Mouse (Mus musculus) CD4-positive, CD25-positive, alpha-beta regulatory T cell, adult 2 months (primary cell): ENCODE measurements around the gene Ldb2.

ENCODE experiments used
- DNase-seq: peaks from one replicate; pipeline ENCODE4 v3.0.0-alpha.2; 2012; ENCODE audit warnings: low read depth, low spot score

Gene Ldb2

GRCm38 (mm10) chr5:44645952-44646841, 153.3 kb downstream of the Ldb2 start:
- DNase-seq: no peak

- DNase-seq: no peak
Measured at GRCm38 (mm10) chr5:44643079-44643478, 156.4 kb downstream of the Ldb2 start.

GRCm38 (mm10) chr5:44641060-44641459, 158.4 kb downstream of the Ldb2 start:
- DNase-seq: no peak

DNA sequence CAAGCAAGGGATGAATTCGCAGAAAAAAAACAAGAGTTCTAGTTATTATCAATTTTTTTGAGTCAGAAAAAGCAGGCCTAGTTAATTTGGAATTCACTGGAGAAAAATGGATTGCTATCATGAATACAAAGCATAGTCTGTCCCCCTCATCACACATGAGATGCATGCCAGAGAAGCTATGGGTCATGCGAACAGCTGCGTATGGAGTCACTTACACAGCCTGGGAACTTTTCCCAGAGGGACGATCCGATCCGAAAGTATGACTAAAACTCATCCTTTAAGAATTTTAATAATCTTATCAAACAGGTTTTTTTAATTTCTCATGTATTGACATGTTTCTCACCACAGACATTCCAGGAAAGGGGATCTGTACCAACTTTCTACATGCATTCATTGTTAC, 163.9 kb downstream of the Ldb2 start:
- DNase-seq: no peak

- DNase-seq: no peak
Measured at GRCm38 (mm10) chr5:44629034-44629625, 170.3 kb downstream of the Ldb2 start.

- DNase-seq: no peak
Measured at GRCm38 (mm10) chr5:44627487-44627886, 172.0 kb downstream of the Ldb2 start.

DNA sequence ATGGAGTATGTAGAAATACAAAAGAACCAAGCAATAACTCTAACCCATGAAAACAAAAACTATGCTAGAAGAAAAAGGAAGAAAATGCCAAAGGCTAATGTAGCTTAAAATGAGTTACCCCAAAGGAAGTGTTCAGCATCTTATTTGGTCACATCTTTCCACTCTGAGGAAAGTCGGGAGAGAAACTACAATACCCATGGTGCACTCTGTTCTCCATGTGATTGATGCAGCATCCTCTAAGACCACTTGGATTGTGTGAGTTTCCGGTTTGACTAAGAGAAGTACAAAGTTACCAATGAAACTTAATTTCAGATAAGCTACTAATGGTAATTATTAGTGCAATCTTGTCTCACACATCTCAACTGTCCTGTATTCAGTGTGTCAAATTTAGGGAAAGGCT, 172.6 kb downstream of the Ldb2 start:
- no peak for DNase-seq

DNA sequence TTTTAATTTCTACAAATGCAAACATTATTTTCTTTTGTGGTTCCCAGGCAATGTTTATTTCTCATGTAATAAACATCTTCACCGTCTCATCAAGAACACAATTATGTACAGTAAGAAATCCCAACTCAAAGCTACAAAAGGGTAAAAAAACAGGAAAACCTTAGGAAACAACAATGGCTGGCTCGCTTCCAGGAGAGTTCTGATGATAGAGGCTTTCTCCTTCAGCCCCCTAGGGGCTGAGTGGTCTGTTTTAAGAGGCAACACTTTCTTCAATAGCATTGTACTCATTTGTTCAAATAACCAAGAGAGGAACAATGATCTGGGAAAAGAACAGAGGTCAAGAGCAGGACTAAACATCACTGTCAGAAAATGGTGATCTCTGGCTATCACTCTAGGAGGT, 173.4 kb downstream of the Ldb2 start:
- no peak for DNase-seq

DNA sequence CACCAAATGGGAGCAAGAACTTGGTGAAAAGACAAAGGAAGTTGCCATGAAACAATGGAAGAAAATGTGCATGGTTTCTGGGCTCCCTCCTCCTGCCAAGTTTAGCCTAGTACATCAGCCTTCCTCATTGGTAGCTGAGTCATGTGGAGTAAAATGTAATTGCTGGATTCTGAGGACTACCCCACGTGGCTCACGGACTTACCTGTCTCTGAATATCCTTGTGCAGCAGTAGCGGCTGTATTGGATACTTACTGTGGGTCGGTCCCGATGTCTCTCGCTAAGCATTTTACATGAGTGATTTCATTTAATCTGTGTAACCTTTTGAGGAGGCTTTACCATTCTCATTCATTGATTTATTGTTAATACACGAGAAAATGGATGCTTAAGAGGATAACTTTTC, 183.8 kb downstream of the Ldb2 start:
- DNase-seq: no peak

DNA sequence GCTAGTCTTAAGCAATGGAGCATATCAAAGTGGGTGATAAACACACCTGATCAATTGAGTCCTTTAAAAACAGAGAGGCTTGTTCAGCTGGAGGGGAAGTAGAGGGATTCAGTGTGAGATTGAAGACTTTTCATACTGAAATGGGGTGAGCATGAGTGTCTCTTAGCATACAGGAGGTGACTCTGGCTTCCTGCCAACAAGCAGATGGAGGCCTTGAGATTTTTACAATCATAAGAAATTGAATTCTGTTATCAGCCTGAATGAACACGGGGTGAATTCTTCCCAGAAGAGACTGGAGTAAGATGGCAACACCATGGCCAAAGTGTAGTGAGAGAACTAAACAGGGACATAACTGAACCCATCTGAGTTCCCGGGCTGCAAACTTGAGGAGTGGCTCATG, 190.6 kb downstream of the Ldb2 start:
- DNase-seq: no peak

GRCm38 (mm10) chr5:44601340-44601739, 198.1 kb downstream of the Ldb2 start:
- no peak for DNase-seq

GRCm38 (mm10) chr5:44593522-44594218, 205.8 kb downstream of the Ldb2 start:
- no peak for DNase-seq

GRCm38 (mm10) chr5:44590750-44591149, 208.7 kb downstream of the Ldb2 start:
- no peak for DNase-seq

- no peak for DNase-seq
Measured at GRCm38 (mm10) chr5:44589318-44589717, 210.2 kb downstream of the Ldb2 start.

- DNase-seq: no peak
Measured at GRCm38 (mm10) chr5:44586571-44586970, 212.9 kb downstream of the Ldb2 start.

DNA sequence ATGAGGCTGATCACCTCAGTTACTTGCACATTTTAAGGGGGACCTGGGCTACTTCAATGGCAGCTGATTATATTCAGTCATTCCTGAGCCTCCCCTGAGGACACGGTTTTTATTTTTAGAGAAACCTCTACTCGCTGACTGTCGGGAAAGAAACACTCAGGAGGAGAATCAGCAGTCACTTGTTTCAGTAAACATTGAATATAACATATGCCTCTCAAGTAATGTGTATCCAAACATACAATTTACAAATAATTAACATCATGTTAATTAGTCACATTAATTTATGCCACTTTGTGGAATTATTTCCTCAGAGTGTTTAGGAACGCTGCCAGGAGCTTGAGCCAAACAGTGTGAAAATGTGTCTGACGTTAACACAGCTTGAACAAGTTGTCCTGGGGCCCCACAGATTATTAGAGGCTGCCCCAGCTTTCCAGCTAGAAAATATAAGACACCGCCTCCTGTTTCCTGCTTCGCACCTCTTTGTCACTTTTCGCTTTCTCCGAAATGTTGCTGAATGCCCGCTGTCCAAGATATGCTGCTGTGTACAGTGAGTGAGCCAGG, 219.5 kb downstream of the Ldb2 start:
- no peak for DNase-seq

GRCm38 (mm10) chr5:44576682-44577349, 222.7 kb downstream of the Ldb2 start:
- no peak for DNase-seq

DNA sequence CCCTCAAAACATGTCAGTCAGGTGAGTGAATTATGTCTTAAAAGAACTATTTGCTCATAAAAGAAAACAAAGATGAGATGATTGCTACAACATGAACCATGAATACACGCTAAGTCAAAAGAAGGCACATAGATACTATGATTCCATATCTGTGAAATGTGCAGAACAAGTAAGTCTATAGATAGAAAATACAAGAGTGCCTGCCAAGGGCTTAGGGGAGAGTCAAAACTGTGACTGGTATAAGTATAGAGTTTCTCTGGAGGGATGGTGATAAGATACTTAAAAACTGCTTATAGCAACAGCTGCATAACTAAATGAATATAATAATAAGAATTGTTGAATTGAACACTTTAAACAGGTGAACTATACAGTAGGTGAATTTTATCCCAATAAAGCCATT, 224.8 kb downstream of the Ldb2 start:
- DNase-seq: no peak

GRCm38 (mm10) chr5:44553765-44554352, 245.6 kb downstream of the Ldb2 start:
- no peak for DNase-seq

DNA sequence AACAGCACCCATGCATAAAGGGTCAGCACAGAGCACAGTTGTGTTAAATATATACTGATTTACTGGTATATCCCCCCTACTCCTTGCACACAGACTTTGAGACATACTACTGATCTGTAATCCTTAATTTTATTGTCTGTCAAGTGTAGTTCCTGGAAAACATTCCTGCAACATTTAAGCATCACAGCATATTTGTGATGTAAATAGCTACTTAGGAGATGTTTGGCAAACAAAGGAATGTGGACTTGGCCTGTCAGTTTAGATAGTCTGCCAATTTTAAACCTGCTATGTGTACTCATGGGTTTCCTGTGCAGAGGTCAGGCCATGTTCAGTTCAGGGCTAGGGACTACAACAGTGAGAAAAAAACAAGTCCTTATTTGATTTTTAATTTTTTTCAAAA, 246.3 kb downstream of the Ldb2 start:
- DNase-seq: no peak

GRCm38 (mm10) chr5:44552121-44552520, 247.4 kb downstream of the Ldb2 start:
- DNase-seq: no peak
